Mouse (Mus musculus) thymus, adult 18-20 months (tissue): ENCODE data around the gene Bod1l.

Source experiments
- DNase-seq, 2 experiments: peaks; one replicate each; pipeline ENCODE4 v3.0.0; 2022; ENCODE audit warnings: mixed read lengths in 2 of 2

Bod1l gene

DNA sequence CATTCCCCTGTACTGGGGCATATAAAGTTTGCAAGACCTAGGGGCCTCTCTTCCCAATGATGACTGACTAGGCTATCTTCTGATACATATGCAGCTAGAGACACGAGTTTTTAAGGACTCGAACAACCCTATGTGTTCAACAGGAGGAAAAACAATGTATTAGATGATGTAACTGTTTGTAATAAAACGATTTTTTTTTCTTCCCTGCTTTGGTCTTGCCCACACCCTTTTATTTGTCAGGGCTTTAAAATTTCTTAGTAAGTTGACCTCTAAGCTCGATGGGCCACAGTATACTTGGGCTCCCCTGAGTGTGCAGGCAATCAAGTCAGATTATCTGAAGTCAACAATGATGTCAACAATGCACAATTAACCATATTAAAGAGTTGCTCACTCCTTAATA is 87.7 kb downstream of the Bod1l start:
- no peak for DNase-seq

GRCm38 (mm10) chr5:41755373-41755960 is 88.6 kb downstream of the Bod1l start:
- no peak for DNase-seq

DNA sequence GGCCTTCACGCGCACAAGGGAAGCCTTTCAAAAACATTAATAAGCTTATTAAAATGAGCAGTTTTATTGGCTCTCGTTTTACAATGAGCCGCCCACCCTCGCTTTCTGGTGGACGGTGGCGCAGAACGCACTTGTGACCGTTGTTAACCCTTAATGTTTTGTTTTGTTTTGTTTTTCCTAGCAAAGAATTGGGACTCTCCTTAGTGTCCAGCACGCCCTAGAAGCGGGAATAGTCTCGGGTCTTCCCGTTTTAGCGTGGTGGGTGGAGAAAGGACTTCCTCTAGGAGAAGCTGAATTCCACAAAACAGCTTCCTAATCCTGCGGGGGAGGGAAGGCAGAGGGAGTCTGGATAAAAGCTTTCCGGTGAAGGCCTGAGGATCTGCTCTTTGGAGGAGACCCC is 89.3 kb downstream of the Bod1l start:
- no peak for DNase-seq

- DNase-seq: no peak
Observed at GRCm38 (mm10) chr5:41754226-41754775, 89.8 kb downstream of the Bod1l start.

- no peak for DNase-seq
Observed at GRCm38 (mm10) chr5:41752721-41753120, 91.4 kb downstream of the Bod1l start.

GRCm38 (mm10) chr5:41744898-41745780 is 99.0 kb downstream of the Bod1l start:
- no peak for DNase-seq

DNA sequence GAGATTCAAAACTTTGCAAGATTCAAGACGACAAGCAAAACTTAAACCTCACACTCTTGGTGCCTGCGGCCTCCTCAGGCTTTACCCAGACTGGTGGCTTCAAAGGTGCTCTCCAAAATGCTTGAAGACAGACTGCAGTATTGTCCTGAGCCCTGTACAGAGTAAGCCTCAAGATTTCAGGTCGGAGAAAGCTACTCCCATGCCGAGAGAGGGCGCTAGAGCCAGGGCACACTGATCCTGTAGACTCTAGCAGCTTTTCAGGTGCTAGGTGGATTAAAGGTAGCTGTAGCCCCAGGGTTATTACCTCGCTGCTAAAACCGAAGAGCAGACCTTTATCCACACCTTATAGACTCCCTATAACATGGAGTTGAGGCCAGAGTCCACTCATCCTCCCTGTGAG is 99.9 kb downstream of the Bod1l start:
- no peak for DNase-seq

- DNase-seq: no peak
Observed at GRCm38 (mm10) chr5:41738817-41739216, 105.3 kb downstream of the Bod1l start.
